Mouse (Mus musculus): ENCODE measurements around the gene Ap4e1.

Gene Ap4e1

GRCm38 (mm10) chr2:127008469-127008998, at the start of gene Ap4e1:
Gene Ap4e1, plus strand, starts transcription at chr2:127008717.
- DNase-seq (ENCODE audit: low read depth, low spot score), result peak; percentile 97

GRCm38 (mm10) chr2:126961696-126962095, 46.8 kb upstream of the Ap4e1 start:
- no peak for DNase-seq (ENCODE audit: low read depth, low spot score)

- no peak for DNase-seq (ENCODE audit: low read depth, low spot score)
Observed at GRCm38 (mm10) chr2:126977428-126977827, 31.1 kb upstream of the Ap4e1 start.

GRCm38 (mm10) chr2:126983221-126983620, 25.3 kb upstream of the Ap4e1 start:
- no peak for DNase-seq (ENCODE audit: low read depth, low spot score)

GRCm38 (mm10) chr2:126989919-126990318, 18.6 kb upstream of the Ap4e1 start:
- DNase-seq (ENCODE audit: low read depth, low spot score), result peak; percentile 74

- DNase-seq (ENCODE audit: low read depth, low spot score), result no peak
Observed at GRCm38 (mm10) chr2:126992742-126993141, 15.8 kb upstream of the Ap4e1 start.

GRCm38 (mm10) chr2:126994384-126995166, 13.9 kb upstream of the Ap4e1 start:
- DNase-seq (ENCODE audit: low read depth, low spot score), result no peak

GRCm38 (mm10) chr2:126996737-126997136, 11.8 kb upstream of the Ap4e1 start:
- peak; percentile 43 for DNase-seq (ENCODE audit: low read depth, low spot score)

GRCm38 (mm10) chr2:126998219-126998618, 10.3 kb upstream of the Ap4e1 start:
- DNase-seq (ENCODE audit: low read depth, low spot score), result no peak

GRCm38 (mm10) chr2:127000406-127001324, 7.9 kb upstream of the Ap4e1 start:
- no peak for DNase-seq (ENCODE audit: low read depth, low spot score)

GRCm38 (mm10) chr2:127004046-127004445, 4.5 kb upstream of the Ap4e1 start:
- no peak for DNase-seq (ENCODE audit: low read depth, low spot score)

- DNase-seq (ENCODE audit: low read depth, low spot score), result peak; percentile 87
Observed at GRCm38 (mm10) chr2:127006634-127007370, 1.7 kb upstream of the Ap4e1 start.

- DNase-seq (ENCODE audit: low read depth, low spot score), result peak; percentile 69
Observed at GRCm38 (mm10) chr2:127007509-127007908, 1.0 kb upstream of the Ap4e1 start.

- no peak for DNase-seq (ENCODE audit: low read depth, low spot score)
Observed at GRCm38 (mm10) chr2:127035006-127035605, 26.6 kb downstream of the Ap4e1 start.

GRCm38 (mm10) chr2:127037299-127037698, 28.8 kb downstream of the Ap4e1 start:
- no peak for DNase-seq (ENCODE audit: low read depth, low spot score)

- DNase-seq (ENCODE audit: low read depth, low spot score), result no peak
Observed at GRCm38 (mm10) chr2:127061471-127061870, 53.0 kb downstream of the Ap4e1 start.

- no peak for DNase-seq (ENCODE audit: low read depth, low spot score)
Observed at GRCm38 (mm10) chr2:127068806-127069205, 60.3 kb downstream of the Ap4e1 start.

- DNase-seq (ENCODE audit: low read depth, low spot score), result peak; percentile 39
Observed at GRCm38 (mm10) chr2:127069781-127070434, 61.4 kb downstream of the Ap4e1 start.

- DNase-seq (ENCODE audit: low read depth, low spot score), result peak; percentile 95
Observed at GRCm38 (mm10) chr2:127070435-127070841, 61.9 kb downstream of the Ap4e1 start, which contains the start of gene Blvra. Gene Blvra, plus strand, starts transcription at chr2:127070665.

- DNase-seq (ENCODE audit: low read depth, low spot score), result no peak
Observed at GRCm38 (mm10) chr2:127070879-127071278, 62.4 kb downstream of the Ap4e1 start.
